Mouse (Mus musculus): ENCODE data around the gene Cpped1.

Cpped1 gene

GRCm38 (mm10) chr16:11843441-11843840, 65.8 kb downstream of the Cpped1 start:
- DNase-seq = no peak

- no peak for DNase-seq
These were observed 75.8 kb downstream of the Cpped1 start for GRCm38 (mm10) chr16:11833474-11833873.

- no peak for DNase-seq
These were observed 80.4 kb downstream of the Cpped1 start for GRCm38 (mm10) chr16:11828816-11829215.

GRCm38 (mm10) chr16:11824833-11825232, 84.4 kb downstream of the Cpped1 start:
- no peak for DNase-seq

GRCm38 (mm10) chr16:11824385-11824784, 84.9 kb downstream of the Cpped1 start:
- no peak for DNase-seq

- DNase-seq = no peak
These were observed 88.5 kb downstream of the Cpped1 start for GRCm38 (mm10) chr16:11820791-11821190.

GRCm38 (mm10) chr16:11814935-11815650, 94.2 kb downstream of the Cpped1 start:
- DNase-seq = peak; percentile 45 to 65

GRCm38 (mm10) chr16:11812119-11812518, 97.1 kb downstream of the Cpped1 start:
- DNase-seq = no peak

- DNase-seq = peak; percentile 20 to 53
These were observed 99.6 kb downstream of the Cpped1 start for GRCm38 (mm10) chr16:11809615-11810014.

- peak in 1 of 2 experiments; percentile 37 for DNase-seq
These were observed 107.2 kb downstream of the Cpped1 start for GRCm38 (mm10) chr16:11801960-11802539.

GRCm38 (mm10) chr16:11795758-11796460, 113.3 kb downstream of the Cpped1 start:
- no peak for DNase-seq

- no peak for DNase-seq
These were observed 114.6 kb downstream of the Cpped1 start for GRCm38 (mm10) chr16:11794628-11795027.

- DNase-seq = no peak
These were observed 115.9 kb downstream of the Cpped1 start for GRCm38 (mm10) chr16:11793391-11793790.

GRCm38 (mm10) chr16:11790476-11790875, 118.8 kb downstream of the Cpped1 start:
- no peak for DNase-seq

- no peak for DNase-seq
These were observed 123.4 kb downstream of the Cpped1 start for GRCm38 (mm10) chr16:11785806-11786205.

GRCm38 (mm10) chr16:11784354-11784753, 124.9 kb downstream of the Cpped1 start:
- DNase-seq = no peak

GRCm38 (mm10) chr16:11783337-11783736, 125.9 kb downstream of the Cpped1 start:
- DNase-seq = no peak

GRCm38 (mm10) chr16:11782082-11782481, 127.2 kb downstream of the Cpped1 start:
- DNase-seq = no peak

- DNase-seq = peak; percentile 77 to 82
These were observed 130.4 kb downstream of the Cpped1 start for GRCm38 (mm10) chr16:11778715-11779460.

GRCm38 (mm10) chr16:11778191-11778590, 131.1 kb downstream of the Cpped1 start:
- no peak for DNase-seq

GRCm38 (mm10) chr16:11776528-11776927, 132.7 kb downstream of the Cpped1 start:
- DNase-seq = no peak

GRCm38 (mm10) chr16:11774321-11774720, 134.9 kb downstream of the Cpped1 start:
- no peak for DNase-seq

GRCm38 (mm10) chr16:11772318-11772717, 136.9 kb downstream of the Cpped1 start:
- no peak for DNase-seq
